Mouse (Mus musculus) embryo, embryonic 11.5 days (tissue): ENCODE measurements around the gene Lsm7.
"Not testable (repeated sequence)": the region's sequence is repeated elsewhere in the genome, so short reads cannot be mapped to it uniquely, and the experiment has no call there.

ENCODE experiments used
- DNase-seq: peaks from one replicate; pipeline ENCODE4 v3.0.0-alpha.2; 2012; ENCODE audit warnings: low read depth, low spot score

Gene Lsm7

GRCm38 (mm10) chr10:80836949-80837379, 18.0 kb downstream of the Lsm7 start:
- no peak for DNase-seq

- DNase-seq: no peak
These were observed 19.4 kb downstream of the Lsm7 start for GRCm38 (mm10) chr10:80835617-80836016.

GRCm38 (mm10) chr10:80832818-80833217, 22.2 kb downstream of the Lsm7 start:
- no peak for DNase-seq

- DNase-seq: peak; percentile 67
These were observed 23.9 kb downstream of the Lsm7 start for GRCm38 (mm10) chr10:80831136-80831535.

- no peak for DNase-seq
These were observed 25.4 kb downstream of the Lsm7 start for GRCm38 (mm10) chr10:80829359-80830278.

GRCm38 (mm10) chr10:80828587-80828986, 26.4 kb downstream of the Lsm7 start:
- DNase-seq: not testable (repeated sequence)

- no peak for DNase-seq
These were observed 27.1 kb downstream of the Lsm7 start for GRCm38 (mm10) chr10:80827870-80828420.

GRCm38 (mm10) chr10:80827063-80827869, 27.7 kb downstream of the Lsm7 start:
- DNase-seq: no peak

- DNase-seq: peak; percentile 99
These were observed 28.6 kb downstream of the Lsm7 start, which contains the start of gene Oaz1 for GRCm38 (mm10) chr10:80826151-80827062. Gene Oaz1, plus strand, starts transcription at chr10:80826656.

GRCm38 (mm10) chr10:80824827-80825226, 30.2 kb downstream of the Lsm7 start:
- DNase-seq: no peak

GRCm38 (mm10) chr10:80823847-80824643, 31.0 kb downstream of the Lsm7 start:
- DNase-seq: no peak

GRCm38 (mm10) chr10:80823316-80823715, 31.7 kb downstream of the Lsm7 start:
- no peak for DNase-seq

GRCm38 (mm10) chr10:80822528-80822927, 32.5 kb downstream of the Lsm7 start:
- no peak for DNase-seq

- DNase-seq: no peak
These were observed 33.0 kb downstream of the Lsm7 start for GRCm38 (mm10) chr10:80821991-80822390.

- DNase-seq: no peak
These were observed 35.6 kb downstream of the Lsm7 start for GRCm38 (mm10) chr10:80819406-80819805.

- no peak for DNase-seq
These were observed 36.3 kb downstream of the Lsm7 start for GRCm38 (mm10) chr10:80818599-80819281.

- not testable (repeated sequence) for DNase-seq
These were observed 37.1 kb downstream of the Lsm7 start for GRCm38 (mm10) chr10:80817955-80818354.

- DNase-seq: no peak
These were observed 37.8 kb downstream of the Lsm7 start for GRCm38 (mm10) chr10:80817164-80817563.

GRCm38 (mm10) chr10:80816303-80816702, 38.7 kb downstream of the Lsm7 start:
- DNase-seq: not testable (repeated sequence)
